ENCODE assay signal across 31 mouse cellular contexts in the genomic region with DNA sequence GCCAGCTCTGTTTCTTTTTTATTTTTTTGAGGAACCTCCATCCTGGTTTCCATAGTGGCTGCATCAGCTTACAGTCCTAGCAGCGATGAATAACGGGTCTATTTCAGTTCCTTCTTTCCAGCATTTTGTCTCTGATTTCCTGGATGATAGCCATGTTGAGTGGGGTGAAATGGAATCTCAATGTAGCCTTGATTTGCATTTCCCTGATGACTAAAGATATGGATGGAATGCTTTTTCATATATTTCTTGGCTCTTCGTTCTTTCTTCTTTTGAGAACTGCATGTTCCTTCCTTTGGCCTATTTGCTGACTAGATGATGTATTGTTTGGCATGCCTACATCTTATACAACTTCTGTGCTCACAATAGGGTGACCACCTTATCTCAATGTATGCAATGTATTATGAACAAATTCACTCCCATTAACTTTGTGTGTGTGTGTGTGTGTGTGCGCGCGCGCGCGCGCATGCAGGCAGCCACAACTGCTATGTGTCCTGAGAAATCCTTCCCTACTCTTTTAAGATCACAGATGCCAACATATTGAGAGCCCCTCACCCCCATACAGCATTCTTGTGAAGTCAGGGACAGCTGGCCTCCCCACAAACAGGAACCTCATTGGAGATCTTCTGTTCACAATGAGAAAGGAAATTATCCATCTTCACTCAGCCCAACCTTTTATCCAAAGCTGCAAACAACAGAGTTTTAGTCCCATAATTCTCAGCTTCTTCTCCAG. TPM values are rescaled to one million over a fixed set of nuclear protein-coding genes. Genes with fewer than 3 reads are reported as not detected.
DNase-seq lines count a peak whose midpoint lies in the region; ATAC-seq and TF ChIP-seq lines count a peak whose summit lies in the region.
"Had no signal": no experiment of that assay in that cellular context is flagged by ENCODE, and none has a peak within 500 bp of the region (broad histone marks: within the 10 kb centered on the region; RNA-seq: fewer than 3 reads in every experiment).

No protein-coding gene starts in this region.

- DNase-seq in frontal cortex, postnatal 10 days (ENCODE audit: low spot score in 2 of 2) = no peak
- peak; percentile 30 to 65 for DNase-seq in left cerebral cortex, postnatal 14 days (ENCODE audit: low spot score in 2 of 2)
- DNase-seq in left cerebral cortex, adult 18-20 months (ENCODE audit: low spot score in 2 of 2) = no peak
- peak; percentile 78 for DNase-seq in brain, adult 2 months (ENCODE audit: low read depth, low spot score)
- no peak for DNase-seq in lung, adult 2 months
- DNase-seq: B cell, adult 2 months; cerebellum, adult 8-10 months; gastrocnemius, postnatal 25 days; heart, adult 2 months; kidney, adult 2 months; kidney, postnatal 14 days; liver, embryonic 13.5 days; lung, embryonic 14.5 days; thymus, postnatal 25 days had no signal

- no peaks in the 10 kb centered on the region for H3K4me1 ChIP-seq in lung, adult 2 months (ENCODE audit: control insufficient read depth, insufficient read depth, low read length)
- H3K4me1 ChIP-seq: heart, embryonic 13.5 days; hindbrain, embryonic 13.5 days; limb, embryonic 12.5 days; liver, embryonic 13.5 days; midbrain, embryonic 12.5 days had no signal

- WGBS in lung, adult 2 months = 89% methylated on average over 10 of the region's 10 CpGs

- no peak overlapping the region for H3K4me3 ChIP-seq in lung, adult 2 months (replicated peaks; ENCODE audit: extremely low read depth, low read depth, low read length)
- H3K4me3 ChIP-seq: heart, adult 2 months; heart, embryonic 13.5 days; hindbrain, embryonic 13.5 days; limb, embryonic 12.5 days; liver, embryonic 13.5 days; midbrain, embryonic 12.5 days had no signal

- no peak for TF ChIP-seq POLR2A in lung, adult 2 months (IDR thresholded peaks at IDR 0.05; ENCODE audit: borderline replicate concordance, extremely low read depth, low read depth, low read length)

- TF ChIP-seq CTCF in lung, adult 2 months (IDR thresholded peaks at IDR 0.05; ENCODE audit: insufficient read depth, low read length) = no peak

- intact Hi-C loops in left cerebral cortex, postnatal 14 days (cut with DNase I) = no loop called here

- peak; percentile 34; the same call in 1 of the 2 replicates for ATAC-seq in frontal cortex, adult (ENCODE audit: low TSS enrichment)
- ATAC-seq in granulocyte monocyte progenitor cell, adult 5-6 weeks (replicated peaks; ENCODE audit: poor library complexity, severe bottlenecking) = 0 out of 2 replicates have a peak, but pooled peaks have one; percentile 20
- ATAC-seq: forebrain, embryonic 16.5 days had no signal

RNA-seq across cellular contexts. Expression of a gene that starts 33.3 kb away (rescaled TPM):
- 1 to 10 TPM; 2.0 to 2.7 TPM for total RNA-seq in left cerebral cortex, postnatal 14 days (2021)
- total RNA-seq in left cerebral cortex, adult 18-20 months (2021) = 1 to 10 TPM; 1.0 to 1.9 TPM
- not detected in 2 replicates for total RNA-seq in granulocyte monocyte progenitor cell, adult 5-6 weeks (2014; fragmentation: Nextera tagmentation)
- total RNA-seq in granulocyte monocyte progenitor cell, adult 5-6 weeks (2017) = not detected in 2 replicates
- polyA plus RNA-seq in lung, adult 2 months (2012; rRNA removed) = 0.14 and 1.2 TPM in 2 replicates
- total RNA-seq: CH12.LX; common myeloid progenitor, adult 5-6 weeks; megakaryocyte, adult 5-6 weeks; monocyte, adult 5-6 weeks; neutrophil, adult 5-6 weeks had no signal
- polyA plus RNA-seq: adrenal gland, adult 2 months; G1E; lung, embryonic 14.5 days had no signal

RNA-seq across cellular contexts. Expression of a gene that starts 45.1 kb away (rescaled TPM):
- total RNA-seq in left cerebral cortex, postnatal 14 days (2021) = not detected
- not detected for total RNA-seq in left cerebral cortex, adult 18-20 months (2021)
- not detected in 2 replicates for total RNA-seq in granulocyte monocyte progenitor cell, adult 5-6 weeks (2014; fragmentation: Nextera tagmentation)
- total RNA-seq in granulocyte monocyte progenitor cell, adult 5-6 weeks (2017) = 0.41 and 0.95 TPM in 2 replicates
- 0.07 and 0.25 TPM in 2 replicates for polyA plus RNA-seq in lung, adult 2 months (2012; rRNA removed)
- total RNA-seq: CH12.LX; common myeloid progenitor, adult 5-6 weeks; gastrocnemius, postnatal 25 days; heart, adult 2 months; heart, postnatal 25 days; left cerebral cortex, adult 8-10 months had no signal
- polyA plus RNA-seq: embryonic facial prominence, embryonic 11.5 days; forebrain, embryonic 16.5 days; G1E; heart, embryonic 13.5 days; hindbrain, embryonic 13.5 days; limb, embryonic 12.5 days; lung, embryonic 14.5 days; midbrain, embryonic 12.5 days had no signal

Comparison
In these comparisons a context has a peak if more than half of its experiments do, and no peak if none do; other contexts are left out.
1. DNase-seq: peak in left cerebral cortex, postnatal 14 days (2 of 2) and brain, adult 2 months (single experiment); none in frontal cortex, postnatal 10 days (0 of 2), left cerebral cortex, adult 18-20 months (0 of 2) and lung, adult 2 months (single experiment).